Mouse (Mus musculus): ENCODE data around the gene Tmem160. TPM values are rescaled to one million over a fixed set of nuclear protein-coding genes. Genes with fewer than 3 reads are reported as not detected.

The Tmem160 gene
- polyA plus RNA-seq (2016; fragmentation: Nextera tagmentation; extraction: Ambion mirVana), result 64.4 and 68.5 TPM in 2 replicates

DNA sequence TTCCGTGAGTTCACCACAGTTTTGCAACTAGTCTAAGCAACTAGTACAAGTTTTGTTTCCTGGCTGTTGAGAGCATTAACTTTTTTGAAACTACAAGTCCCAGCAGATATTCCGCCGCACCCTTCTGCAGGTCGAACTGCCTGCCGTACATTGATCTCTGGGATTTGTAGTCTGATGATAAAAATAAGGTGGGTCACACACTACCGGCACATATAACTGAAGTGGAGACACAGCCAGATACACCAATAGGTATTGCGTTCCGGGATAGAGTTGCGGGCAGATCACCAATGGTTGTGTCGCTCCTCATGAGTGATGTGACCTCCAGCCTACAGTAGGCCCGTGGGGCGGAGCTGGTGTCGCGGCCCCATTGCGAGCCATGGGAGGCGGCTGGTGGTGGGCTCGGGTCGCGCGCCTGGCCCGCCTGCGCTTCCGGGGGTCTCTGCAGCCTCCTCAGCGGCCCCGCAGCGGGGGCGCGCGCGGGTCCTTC is at the start of gene Tmem160:
Tmem160 (plus strand) TSS at position 193 of the 487 bp plus-strand sequence.
- peaks cover 8% of the 10 kb centered on the region for H3K27me3 ChIP-seq (ENCODE audit: poor library complexity, severe bottlenecking)
- H3K36me3 ChIP-seq (replicated peaks), result peaks cover 27% of the 10 kb centered on the region
- H3K4me1 ChIP-seq, result peaks cover 22% of the 10 kb centered on the region
- no peaks in the 10 kb centered on the region for H3K9me3 ChIP-seq
- peak; percentile 85 for DNase-seq (ENCODE audit: extremely low spot score, low spot score)
- peak within 1 kb of the TSS; percentile 84 for H3K27ac ChIP-seq
- H3K4me3 ChIP-seq, result peak within 1 kb of the TSS; percentile 77
- under 1% methylated on average over 30 of the region's 30 CpGs for WGBS

DNA sequence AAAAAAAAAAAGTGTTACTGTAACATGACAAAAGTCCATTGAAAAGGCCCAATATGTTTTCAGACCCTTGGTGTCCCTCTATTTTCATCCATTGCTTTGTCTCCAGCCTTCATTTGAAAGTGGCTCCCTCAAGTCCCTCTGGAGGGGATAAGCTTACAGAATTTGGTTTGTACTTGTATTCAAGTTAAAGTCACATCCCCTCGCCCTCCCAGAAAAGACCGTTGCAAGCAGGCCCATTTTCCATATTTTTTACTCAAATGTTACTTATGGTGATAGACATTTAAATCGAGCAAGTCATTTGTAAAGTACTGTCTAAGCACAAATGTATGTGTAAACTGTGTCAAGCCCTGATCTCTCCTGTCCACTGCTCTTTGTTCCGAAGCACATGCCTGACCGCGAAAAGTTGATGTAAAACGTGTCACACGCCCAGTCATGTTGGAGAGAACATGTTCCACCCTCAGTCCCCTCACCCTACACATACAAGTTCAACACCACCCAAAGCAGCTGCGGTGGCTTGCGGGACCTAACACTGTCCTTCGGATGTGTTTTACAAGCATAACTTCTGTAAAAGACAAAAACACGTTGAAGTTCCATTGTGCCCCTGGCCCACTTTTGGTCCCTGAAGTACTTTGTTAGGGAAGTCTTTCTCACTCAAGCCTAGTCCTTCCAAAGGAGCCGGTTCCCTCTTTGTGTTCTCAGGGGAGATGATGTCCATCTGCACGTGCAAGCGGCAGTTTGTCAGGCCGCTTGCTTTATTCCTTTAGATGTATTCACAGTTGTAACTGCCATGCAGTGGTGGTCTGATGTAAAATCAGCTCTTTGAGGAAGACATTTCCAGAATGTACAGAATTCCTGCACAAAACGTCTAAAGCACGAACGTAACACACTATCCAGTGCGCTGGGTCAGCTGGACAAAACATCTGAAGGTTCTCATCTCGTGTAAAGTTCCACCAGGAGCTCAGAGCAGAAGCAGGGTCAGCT is 49.3 kb upstream of the Tmem160 start:
- peaks cover 45% of the 10 kb centered on the region for H3K4me1 ChIP-seq
- peak; percentile 33 for DNase-seq (ENCODE audit: extremely low spot score, low spot score)
- peaks cover 36% of the 10 kb centered on the region for H3K36me3 ChIP-seq (replicated peaks)
- peak overlapping the region; percentile 100 for H3K27ac ChIP-seq
- H3K27me3 ChIP-seq (ENCODE audit: poor library complexity, severe bottlenecking), result no peaks in the 10 kb centered on the region
- H3K4me3 ChIP-seq, result peak overlapping the region; percentile 92
- no peaks in the 10 kb centered on the region for H3K9me3 ChIP-seq
- 66% methylated on average over 21 of the region's 21 CpGs for WGBS

DNA sequence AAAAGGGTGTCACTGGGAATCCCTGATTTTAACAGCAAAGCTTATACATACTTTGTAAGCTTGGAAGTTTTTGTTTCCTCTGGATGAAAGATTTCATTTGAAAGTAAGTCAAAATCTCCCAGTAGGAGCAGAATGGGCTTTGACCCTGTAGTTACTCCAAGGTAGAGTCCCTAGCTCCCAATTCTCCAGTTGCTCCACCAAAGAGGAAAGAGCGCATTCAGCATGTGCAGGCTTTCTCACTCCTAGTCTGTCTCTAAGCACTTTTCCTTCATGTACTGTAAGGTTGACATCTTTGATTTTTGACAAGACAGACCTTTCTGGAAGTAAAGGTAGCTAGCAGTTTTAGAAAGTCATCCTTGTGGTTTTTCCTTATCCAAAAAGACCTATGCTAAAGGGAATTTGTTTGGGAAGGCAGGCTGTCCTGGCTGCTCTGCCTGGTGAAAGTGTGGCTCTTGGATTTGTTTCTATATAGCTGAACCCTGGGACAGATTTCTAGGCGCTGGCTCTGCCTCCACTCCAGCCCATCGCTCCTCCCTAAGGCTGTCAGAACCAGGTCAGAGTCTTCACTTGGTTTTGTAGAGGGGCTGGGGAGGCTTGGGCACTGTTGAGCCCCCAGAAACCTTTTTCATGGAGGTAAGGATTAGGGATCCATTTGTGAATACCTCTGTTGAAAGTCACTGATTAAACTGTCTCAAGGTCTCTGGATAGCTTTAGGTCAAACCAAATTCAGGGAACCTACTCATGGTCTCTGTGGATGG is 48.1 kb upstream of the Tmem160 start:
- H3K9me3 ChIP-seq, result no peaks in the 10 kb centered on the region
- H3K4me3 ChIP-seq, result peak overlapping the region; percentile 92; the same call in 1 of the 2 replicates
- peaks cover 48% of the 10 kb centered on the region for H3K36me3 ChIP-seq (replicated peaks)
- WGBS, result 90% methylated on average over 3 of the region's 3 CpGs
- no peaks in the 10 kb centered on the region for H3K27me3 ChIP-seq (ENCODE audit: poor library complexity, severe bottlenecking)
- H3K27ac ChIP-seq, result peak overlapping the region; percentile 70
- DNase-seq (ENCODE audit: extremely low spot score, low spot score), result no peak
- H3K4me1 ChIP-seq, result peaks cover 36% of the 10 kb centered on the region

DNA sequence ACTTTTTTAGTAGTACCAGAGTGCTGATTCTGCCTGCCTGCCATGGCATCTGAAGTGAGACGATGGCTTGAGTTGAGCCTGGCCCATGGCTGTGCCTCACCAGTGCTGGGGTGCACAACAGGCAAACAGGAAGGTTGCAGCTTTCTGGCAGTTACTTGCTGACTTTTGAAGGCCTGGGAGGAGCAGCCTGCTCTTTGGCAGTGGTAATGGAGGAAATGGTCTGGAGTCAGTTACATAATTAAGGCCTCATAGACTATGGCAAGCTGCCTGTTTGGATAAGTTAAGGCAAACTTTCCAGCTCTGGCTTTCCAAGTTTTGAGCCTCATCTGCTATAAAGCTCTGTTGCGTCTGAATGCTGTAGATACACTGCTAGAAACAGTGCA is 47.5 kb upstream of the Tmem160 start:
- peak overlapping the region; percentile 92; the same call in 1 of the 2 replicates for H3K4me3 ChIP-seq

DNA sequence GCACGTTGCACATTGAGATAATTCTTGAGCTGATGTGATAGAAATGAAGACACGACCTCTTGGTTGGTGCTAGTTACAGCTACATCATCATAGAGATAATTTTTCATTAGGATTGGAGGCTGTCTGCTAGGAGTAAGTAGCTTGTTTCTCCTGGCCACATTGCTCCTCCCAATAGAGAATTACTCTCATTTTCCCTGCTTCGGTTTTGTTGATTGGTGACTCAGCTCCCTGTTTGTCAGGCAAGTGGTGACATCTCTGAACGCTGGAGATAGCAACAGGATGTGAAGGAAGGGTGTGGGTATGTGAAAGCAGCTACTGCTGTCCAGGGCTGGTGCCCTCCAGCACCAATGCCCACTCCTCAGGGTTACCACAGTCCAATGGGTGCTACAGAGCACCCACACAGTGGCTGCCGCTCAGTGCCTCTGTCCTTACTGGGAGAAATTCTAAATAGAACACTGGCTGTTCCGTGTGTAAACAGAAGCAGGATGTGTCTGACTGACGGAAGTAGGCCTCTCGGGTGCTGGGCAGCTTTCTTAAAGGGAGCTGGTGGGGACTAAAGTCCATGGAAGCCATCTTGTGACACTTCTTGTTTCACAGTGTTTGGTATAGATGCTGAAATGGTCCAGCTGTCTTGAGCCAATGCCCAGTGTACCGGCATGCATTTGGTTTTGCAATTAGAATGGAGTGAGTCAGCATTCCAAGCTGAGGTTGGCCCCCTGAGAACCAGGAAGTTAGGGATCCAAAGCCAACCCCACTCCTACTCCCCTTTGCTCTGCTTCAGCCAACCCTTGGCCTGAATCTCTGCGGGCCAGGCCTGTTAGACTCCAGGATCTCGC is 46.8 kb upstream of the Tmem160 start:
- H3K36me3 ChIP-seq (replicated peaks), result peaks cover 59% of the 10 kb centered on the region
- peak overlapping the region; percentile 70 for H3K27ac ChIP-seq
- no peak for DNase-seq (ENCODE audit: extremely low spot score, low spot score)
- H3K4me1 ChIP-seq, result peaks cover 39% of the 10 kb centered on the region
- WGBS, result 85% methylated on average over 11 of the region's 11 CpGs
- no peaks in the 10 kb centered on the region for H3K27me3 ChIP-seq (ENCODE audit: poor library complexity, severe bottlenecking)
- no peaks in the 10 kb centered on the region for H3K9me3 ChIP-seq
- H3K4me3 ChIP-seq, result peak overlapping the region; percentile 92; the same call in 1 of the 2 replicates

More for the DNA sequence above, 47.5 kb upstream of the Tmem160 start:
- Histone ChIP-seq H3K36me3 (replicated peaks) (peaks cover 52% of the 10 kb centered on the region), H3K27me3 (ENCODE audit: poor library complexity, severe bottlenecking) (no peaks in the 10 kb centered on the region), H3K9me3 (no peaks in the 10 kb centered on the region), H3K4me1 (peaks cover 36% of the 10 kb centered on the region), H3K27ac (peak overlapping the region; percentile 70)
- WGBS, result 91% methylated on average over 2 of the region's 2 CpGs
- no peak for DNase-seq (ENCODE audit: extremely low spot score, low spot score)

DNA sequence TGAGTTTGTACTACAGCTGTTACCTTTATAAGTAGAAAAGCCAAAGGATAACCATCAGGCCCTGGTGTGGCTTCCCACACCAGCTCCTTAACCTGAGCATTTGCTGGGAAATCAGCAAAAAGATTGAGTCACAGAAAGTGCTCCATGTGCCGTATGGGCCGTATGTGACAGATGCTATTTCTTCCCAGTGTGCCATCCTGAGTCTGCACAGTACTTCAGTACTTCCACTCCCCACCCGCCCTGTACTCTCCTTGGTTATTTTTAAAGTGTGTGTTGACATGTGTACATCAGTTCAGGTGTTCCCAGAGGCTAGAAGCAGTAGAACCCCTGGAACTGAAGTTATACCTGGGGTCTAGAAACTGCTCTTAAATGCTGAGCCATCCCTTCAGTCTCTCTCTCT is 45.6 kb upstream of the Tmem160 start:
- peaks cover 67% of the 10 kb centered on the region for H3K36me3 ChIP-seq (replicated peaks)
- no peaks in the 10 kb centered on the region for H3K27me3 ChIP-seq (ENCODE audit: poor library complexity, severe bottlenecking)

DNA sequence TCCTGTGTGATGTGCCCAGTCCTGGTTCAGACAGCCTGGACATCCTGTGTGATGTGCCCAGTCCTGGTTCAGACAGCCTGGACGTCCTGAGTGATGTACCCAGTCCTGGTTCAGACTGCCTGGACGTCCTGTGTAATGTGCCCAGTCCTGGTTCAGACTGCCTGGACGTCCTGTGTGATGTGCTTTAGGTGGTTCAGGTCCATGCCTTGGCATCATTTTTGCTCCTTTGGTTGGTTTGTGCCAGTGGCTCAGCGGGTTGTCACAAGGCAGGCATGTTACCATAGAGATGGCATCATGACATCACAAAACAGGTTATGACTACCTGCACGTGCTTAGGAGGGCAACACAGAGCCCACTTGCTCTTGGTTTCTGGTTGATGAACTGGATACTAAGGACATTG is 41.5 kb upstream of the Tmem160 start:
- WGBS, result 90% methylated on average over 5 of the region's 5 CpGs
- no peak overlapping the region for H3K4me3 ChIP-seq
- H3K27me3 ChIP-seq (ENCODE audit: poor library complexity, severe bottlenecking), result no peaks in the 10 kb centered on the region
- no peak overlapping the region for H3K27ac ChIP-seq
- H3K36me3 ChIP-seq (replicated peaks), result peaks cover 87% of the 10 kb centered on the region
- no peaks in the 10 kb centered on the region for H3K9me3 ChIP-seq
- H3K4me1 ChIP-seq, result peaks cover 48% of the 10 kb centered on the region
- DNase-seq (ENCODE audit: extremely low spot score, low spot score), result no peak

More for the DNA sequence above, 45.6 kb upstream of the Tmem160 start:
- H3K27ac ChIP-seq, result 0 out of 2 replicates have a peak overlapping the region, but pooled peaks have one; percentile 8
- H3K4me3 ChIP-seq, result no peak overlapping the region
- no peak for DNase-seq (ENCODE audit: extremely low spot score, low spot score)
- WGBS, result 93% methylated on average over 3 of the region's 3 CpGs
- H3K4me1 ChIP-seq, result peaks cover 50% of the 10 kb centered on the region
- no peaks in the 10 kb centered on the region for H3K9me3 ChIP-seq

DNA sequence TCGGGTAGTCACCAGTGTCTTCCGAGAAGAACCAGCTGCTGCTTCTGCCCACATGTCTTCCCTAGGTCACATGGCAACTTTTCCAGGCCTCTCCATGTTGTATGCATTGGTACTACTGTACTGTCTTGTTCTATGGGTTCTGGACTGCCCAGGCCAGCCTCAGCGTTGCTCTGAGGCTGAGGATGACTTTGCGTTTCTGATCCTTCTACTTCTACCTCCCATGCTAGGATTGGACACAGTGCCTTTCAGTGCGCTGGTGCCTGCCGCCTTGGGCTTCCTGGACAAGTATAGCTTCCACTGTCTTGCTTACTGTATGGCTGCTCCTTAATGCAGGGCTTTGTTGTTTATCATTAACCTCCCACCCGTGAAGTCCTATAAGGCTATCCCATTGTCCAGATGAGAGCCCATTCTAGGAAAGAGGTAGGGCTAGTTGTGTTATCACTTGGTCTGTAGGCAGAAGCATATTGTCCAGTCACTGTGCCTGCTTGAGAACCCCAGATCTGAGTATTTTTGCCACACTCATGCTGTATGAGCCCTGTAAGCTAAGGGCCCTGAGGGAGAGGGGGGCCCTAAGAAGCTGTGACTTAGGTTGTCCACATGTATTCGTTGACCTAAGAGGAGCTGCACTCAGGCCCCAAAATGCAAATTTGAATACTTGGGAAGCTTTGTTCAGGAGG is 40.2 kb upstream of the Tmem160 start:
- H3K36me3 ChIP-seq (replicated peaks), result peaks cover 89% of the 10 kb centered on the region
- WGBS, result 88% methylated on average over 8 of the region's 8 CpGs
- H3K4me3 ChIP-seq, result no peak overlapping the region

DNA sequence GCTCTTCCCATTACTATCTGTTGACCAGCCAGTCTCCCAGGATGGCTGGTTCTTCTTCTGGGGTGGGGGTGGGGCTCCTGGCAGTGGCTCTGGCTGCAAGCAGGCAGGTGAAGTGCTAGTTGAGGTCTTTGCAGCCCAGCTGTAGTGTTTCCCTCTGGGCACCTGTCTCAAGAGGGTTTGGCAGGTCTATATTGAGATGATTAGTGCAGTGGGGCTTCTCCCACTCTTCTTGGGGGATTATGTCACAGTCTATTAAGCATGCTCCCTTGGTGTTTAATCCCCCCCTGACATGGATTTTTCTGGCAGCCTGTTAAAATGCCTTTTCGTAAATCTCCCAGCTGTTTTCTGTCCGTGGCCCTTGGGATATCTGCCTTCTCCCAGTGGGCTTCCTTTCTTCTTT is 39.6 kb upstream of the Tmem160 start:
- WGBS, result 71% methylated on average over 2 of the region's 2 CpGs
- Histone ChIP-seq H3K36me3 (replicated peaks) (peaks cover 90% of the 10 kb centered on the region), H3K27ac (peak overlapping the region; percentile 70), H3K4me1 (peaks cover 45% of the 10 kb centered on the region), H3K27me3 (ENCODE audit: poor library complexity, severe bottlenecking) (peaks cover 3% of the 10 kb centered on the region; the same call in 1 of the 2 replicates), H3K9me3 (no peaks in the 10 kb centered on the region), H3K4me3 (no peak overlapping the region)
- DNase-seq (ENCODE audit: extremely low spot score, low spot score), result no peak

More for the DNA sequence above, 40.2 kb upstream of the Tmem160 start:
- DNase-seq (ENCODE audit: extremely low spot score, low spot score), result no peak
- Histone ChIP-seq H3K27me3 (ENCODE audit: poor library complexity, severe bottlenecking) (peaks cover 3% of the 10 kb centered on the region; the same call in 1 of the 2 replicates), H3K9me3 (no peaks in the 10 kb centered on the region), H3K4me1 (peaks cover 45% of the 10 kb centered on the region), H3K27ac (peak overlapping the region; percentile 70)

DNA sequence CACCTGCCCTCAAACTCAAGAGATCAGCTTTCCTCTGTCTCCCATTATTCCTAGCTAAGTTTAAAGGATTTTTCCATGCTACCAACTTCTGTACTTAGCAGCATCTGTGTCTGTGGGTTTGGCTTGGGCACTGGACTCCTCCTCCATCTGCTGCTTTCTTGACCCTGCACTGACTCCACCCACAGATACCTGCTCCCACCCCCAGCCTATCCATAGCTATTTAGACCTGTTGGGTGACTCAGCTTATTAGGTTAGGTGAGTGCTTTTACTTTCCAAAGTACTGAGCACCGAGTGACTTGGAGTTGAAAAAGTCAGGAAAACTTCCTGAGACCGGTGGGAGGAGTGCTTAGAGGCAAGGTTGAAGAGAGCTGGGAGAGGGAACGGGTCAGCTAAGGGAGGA is 37.2 kb upstream of the Tmem160 start:
- peaks cover 92% of the 10 kb centered on the region for H3K36me3 ChIP-seq (replicated peaks)
- no peak overlapping the region for H3K4me3 ChIP-seq
- H3K9me3 ChIP-seq, result no peaks in the 10 kb centered on the region
- H3K27me3 ChIP-seq (ENCODE audit: poor library complexity, severe bottlenecking), result peaks cover 3% of the 10 kb centered on the region; the same call in 1 of the 2 replicates
- no peak overlapping the region for H3K27ac ChIP-seq
- peaks cover 45% of the 10 kb centered on the region for H3K4me1 ChIP-seq
- 86% methylated on average over 3 of the region's 3 CpGs for WGBS
- no peak for DNase-seq (ENCODE audit: extremely low spot score, low spot score)

DNA sequence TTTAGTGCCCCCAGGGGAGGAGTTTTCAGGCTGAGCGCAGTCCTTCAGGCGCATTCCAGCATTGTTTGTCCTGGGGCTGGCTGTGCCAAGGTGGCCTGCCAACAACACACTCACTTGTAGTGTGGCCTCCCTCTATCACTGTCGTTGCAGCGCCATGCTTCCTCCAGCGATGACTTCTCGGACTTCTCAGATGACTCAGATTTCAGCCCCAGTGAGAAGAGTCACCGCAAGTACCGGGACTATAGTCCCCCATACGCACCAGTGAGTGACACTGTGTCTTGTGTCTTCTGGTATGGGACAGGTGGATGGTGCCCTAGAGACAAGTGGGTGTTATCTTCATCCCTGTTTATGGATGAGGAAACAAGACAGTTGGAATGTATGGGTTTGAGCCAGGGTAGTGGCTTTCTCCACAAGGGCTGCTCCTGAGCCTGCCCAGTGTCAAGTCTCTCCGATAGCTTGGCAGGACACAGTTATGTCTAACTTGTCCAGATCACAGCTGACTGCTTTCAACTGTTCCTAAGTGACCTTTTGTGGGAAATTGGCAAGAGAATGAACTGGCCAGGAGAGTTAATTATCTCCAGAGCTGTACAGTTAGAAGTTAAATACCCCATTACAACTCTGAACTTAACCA is 35.3 kb upstream of the Tmem160 start:
- DNase-seq (ENCODE audit: extremely low spot score, low spot score), result no peak
- no peak overlapping the region for H3K4me3 ChIP-seq
- WGBS, result 96% methylated on average over 10 of the region's 10 CpGs
- peaks cover 28% of the 10 kb centered on the region for H3K4me1 ChIP-seq
- no peak overlapping the region for H3K27ac ChIP-seq
- H3K27me3 ChIP-seq (ENCODE audit: poor library complexity, severe bottlenecking), result peaks cover 3% of the 10 kb centered on the region; the same call in 1 of the 2 replicates
- H3K9me3 ChIP-seq, result no peaks in the 10 kb centered on the region
- H3K36me3 ChIP-seq (replicated peaks), result peaks cover 97% of the 10 kb centered on the region

All from forebrain, embryonic 10.5 days (tissue).